Mouse (Mus musculus) heart, adult 8-10 months (tissue): ENCODE data around the gene Zfand2a. TPM values are rescaled to one million over a fixed set of nuclear protein-coding genes. Genes with fewer than 3 reads are reported as not detected.

Source experiments
- DNase-seq: peaks from one replicate; pipeline ENCODE4 v3.0.0; 2022; ENCODE audit warnings: low spot score
- total RNA-seq, 4 experiments: library from RNA; stranded (reverse); gene quantifications; 2 replicates each; pipeline ENCODE4 v1.2.4; 2022

Gene Zfand2a
- total RNA-seq, 4 experiments from 2014 or later: 16.2 to 18.2 (median 17.3) TPM

DNA sequence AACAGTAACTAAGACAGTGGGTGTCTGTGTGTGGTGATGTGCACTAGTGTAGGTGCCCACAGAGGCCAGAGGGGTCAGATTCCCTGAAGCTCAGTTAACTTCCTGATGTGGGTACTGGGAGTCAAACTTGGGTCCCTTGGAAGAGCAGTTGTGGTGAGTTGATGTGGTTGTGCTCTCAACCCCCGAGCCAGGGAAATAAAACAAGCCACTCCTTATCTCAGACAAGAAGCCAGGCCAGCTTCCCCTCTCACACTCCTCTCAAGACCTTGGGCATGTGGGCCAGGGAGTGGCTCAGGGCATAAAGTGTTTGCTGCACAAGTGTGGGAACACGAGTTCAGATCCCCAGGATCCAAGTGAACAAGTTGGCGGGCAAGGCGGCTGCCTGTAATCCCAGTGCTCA lies 17.5 kb downstream of the Zfand2a start:
- no peak for DNase-seq

DNA sequence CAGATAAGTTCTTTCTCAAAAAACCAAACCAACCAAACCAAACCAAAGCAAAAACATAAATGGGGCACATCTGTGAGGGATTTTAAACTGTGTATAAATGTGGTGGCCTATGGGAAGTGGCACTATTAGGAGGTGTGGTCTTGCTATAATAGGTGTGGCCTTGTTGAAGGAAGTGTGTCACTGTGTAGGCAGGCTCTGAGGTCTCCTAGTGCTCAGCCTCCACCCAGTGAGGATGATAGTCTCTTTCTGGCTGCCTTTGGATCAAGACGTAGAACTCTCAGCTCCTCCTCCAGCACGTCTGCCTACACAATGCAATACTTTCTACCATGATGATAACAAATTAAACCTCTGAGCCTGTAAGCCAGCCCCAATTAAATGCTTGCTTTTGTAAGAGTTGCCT lies 18.0 kb downstream of the Zfand2a start:
- no peak for DNase-seq

DNA sequence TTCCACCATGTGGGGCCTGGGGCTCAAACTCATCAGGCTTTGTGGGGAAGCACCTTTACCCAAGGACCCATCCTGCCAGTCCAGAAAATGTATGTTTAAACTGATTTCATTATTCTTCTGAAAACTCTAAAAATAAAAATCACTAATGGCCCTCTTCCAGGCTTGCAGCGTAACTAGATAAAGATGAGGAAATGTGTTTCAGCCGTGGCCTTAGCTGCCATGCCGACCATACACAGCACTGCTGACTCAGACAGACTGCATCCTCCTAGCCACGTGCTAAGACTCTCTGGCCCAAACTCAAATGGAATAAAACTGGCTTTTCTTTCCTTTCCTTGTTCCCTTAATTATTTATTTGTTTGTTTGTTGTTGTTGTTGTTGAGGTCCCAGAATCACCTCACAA lies 19.5 kb downstream of the Zfand2a start:
- DNase-seq: no peak

- DNase-seq: peak; percentile 98
These were observed 23.8 kb downstream of the Zfand2a start, which contains the start of gene 3110082I17Rik for GRCm38 (mm10) chr5:139460384-139461067. TSS of gene 3110082I17Rik (minus strand) at chr5:139460527.

GRCm38 (mm10) chr5:139459938-139460337 lies 24.4 kb downstream of the Zfand2a start:
- DNase-seq: no peak

DNA sequence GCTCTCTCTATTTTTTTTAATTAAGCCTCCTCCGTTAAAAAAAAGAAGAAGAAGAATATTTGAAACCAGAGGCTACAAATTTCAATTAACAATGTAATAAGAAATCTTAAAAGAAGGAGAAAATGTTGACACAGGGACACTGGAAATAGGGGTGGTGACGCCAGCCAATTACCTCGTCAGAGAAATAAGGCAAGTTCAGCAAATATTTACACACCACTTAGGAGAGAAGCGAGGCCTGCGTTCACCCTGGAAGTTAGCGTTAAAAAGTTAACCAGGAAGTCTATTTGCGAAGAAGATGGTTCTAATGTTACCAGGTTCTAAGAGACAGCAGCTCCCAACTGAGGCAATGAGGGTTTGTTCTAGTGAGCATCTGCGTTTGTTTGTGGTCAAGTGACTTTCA lies 27.1 kb downstream of the Zfand2a start:
- DNase-seq: no peak

GRCm38 (mm10) chr5:139455166-139455565 lies 29.2 kb downstream of the Zfand2a start:
- no peak for DNase-seq

DNA sequence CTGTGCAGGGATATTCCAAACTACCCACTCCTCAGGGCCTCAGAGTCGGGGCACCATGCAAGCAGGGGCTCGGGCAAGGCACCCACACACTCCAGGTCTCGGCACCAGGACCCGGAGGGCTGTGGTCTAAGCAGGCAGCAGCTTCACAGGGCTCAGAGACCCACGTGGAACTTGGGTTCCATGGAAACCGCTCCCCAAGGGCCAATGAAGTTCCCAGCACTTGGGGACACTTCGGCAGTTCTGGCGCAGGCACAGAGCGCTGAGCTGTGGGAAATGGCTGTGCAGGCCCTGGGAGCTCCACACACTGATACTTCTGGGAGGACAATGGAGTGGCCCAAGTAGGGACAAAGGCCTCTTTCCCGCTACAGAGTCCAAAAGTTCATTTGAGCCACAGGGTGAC lies 31.3 kb downstream of the Zfand2a start:
- no peak for DNase-seq

DNA sequence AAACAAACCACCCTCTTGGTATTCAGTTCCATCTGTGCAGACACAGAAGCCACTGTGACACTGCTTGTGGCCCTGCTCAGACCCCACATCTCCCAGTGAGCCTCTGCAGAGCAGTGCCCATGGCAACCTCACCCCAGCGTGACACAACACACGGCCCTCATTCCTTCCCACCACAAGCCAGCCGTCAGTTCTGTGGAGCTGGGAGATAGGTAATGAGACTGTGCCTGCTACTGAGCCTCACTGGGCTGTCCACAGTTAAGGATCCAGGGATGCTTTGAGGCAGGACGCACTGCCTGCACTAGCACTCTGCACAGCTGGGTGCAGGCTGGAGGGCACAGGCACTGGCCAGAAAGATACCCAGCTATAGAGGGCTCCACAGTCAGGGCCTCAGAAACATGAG lies 34.4 kb downstream of the Zfand2a start:
- no peak for DNase-seq

GRCm38 (mm10) chr5:139449161-139449791 lies 35.1 kb downstream of the Zfand2a start:
- DNase-seq: no peak

- DNase-seq: no peak
These were observed 36.3 kb downstream of the Zfand2a start for GRCm38 (mm10) chr5:139448025-139448424.

DNA sequence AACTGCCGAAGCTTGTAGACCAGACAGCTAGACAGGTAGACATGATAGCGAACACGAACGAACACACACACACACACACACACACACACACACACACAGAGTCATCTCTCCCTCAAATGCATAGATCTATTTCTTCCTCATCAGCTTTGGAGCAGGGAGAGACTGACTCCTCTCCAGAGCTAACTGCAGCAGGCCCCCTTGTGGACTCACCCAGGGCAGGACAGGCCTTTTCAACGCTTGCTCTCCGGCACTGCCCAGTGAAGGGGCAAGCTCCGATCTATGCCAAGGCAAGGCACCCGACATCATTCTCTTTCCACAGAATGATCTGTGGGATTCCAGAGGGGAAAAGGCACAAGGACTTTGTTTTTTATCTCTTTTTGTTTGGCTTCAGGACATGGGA lies 39.1 kb downstream of the Zfand2a start:
- DNase-seq: no peak

- DNase-seq: no peak
These were observed 41.4 kb downstream of the Zfand2a start for GRCm38 (mm10) chr5:139442962-139443361.

GRCm38 (mm10) chr5:139442428-139442827 lies 41.9 kb downstream of the Zfand2a start:
- no peak for DNase-seq

- DNase-seq: no peak
These were observed 42.7 kb downstream of the Zfand2a start for GRCm38 (mm10) chr5:139441726-139442018.

- no peak for DNase-seq
These were observed 43.2 kb downstream of the Zfand2a start for GRCm38 (mm10) chr5:139440926-139441725.

DNA sequence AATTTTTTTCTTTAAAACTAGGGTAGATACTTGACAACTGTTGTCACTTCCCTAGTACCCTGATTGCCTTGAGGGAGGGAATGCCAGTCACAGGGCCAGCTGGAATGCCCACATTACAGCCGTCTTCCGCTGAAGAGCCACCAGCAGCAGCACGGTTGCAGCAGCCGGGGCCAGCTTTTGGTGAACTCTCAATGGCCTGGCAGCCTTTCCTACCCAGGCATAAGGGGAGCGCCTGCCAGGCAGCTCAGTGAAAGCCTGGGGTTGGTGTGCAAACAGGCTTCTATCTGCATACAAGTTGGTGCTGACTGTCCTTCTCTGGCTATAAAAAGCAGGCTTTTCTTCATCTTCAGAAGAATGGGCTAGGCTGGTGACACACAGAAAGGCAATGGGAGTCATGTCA lies 43.9 kb downstream of the Zfand2a start:
- DNase-seq: no peak

GRCm38 (mm10) chr5:139438440-139438839 lies 45.9 kb downstream of the Zfand2a start:
- DNase-seq: no peak

GRCm38 (mm10) chr5:139437769-139438168 lies 46.6 kb downstream of the Zfand2a start:
- no peak for DNase-seq

- no peak for DNase-seq
These were observed 49.4 kb downstream of the Zfand2a start for GRCm38 (mm10) chr5:139434940-139435339.

GRCm38 (mm10) chr5:139433842-139434568 lies 50.3 kb downstream of the Zfand2a start:
- no peak for DNase-seq
